Mouse (Mus musculus): Measurements from ENCODE around the gene Mmp19.

Gene Mmp19

DNA sequence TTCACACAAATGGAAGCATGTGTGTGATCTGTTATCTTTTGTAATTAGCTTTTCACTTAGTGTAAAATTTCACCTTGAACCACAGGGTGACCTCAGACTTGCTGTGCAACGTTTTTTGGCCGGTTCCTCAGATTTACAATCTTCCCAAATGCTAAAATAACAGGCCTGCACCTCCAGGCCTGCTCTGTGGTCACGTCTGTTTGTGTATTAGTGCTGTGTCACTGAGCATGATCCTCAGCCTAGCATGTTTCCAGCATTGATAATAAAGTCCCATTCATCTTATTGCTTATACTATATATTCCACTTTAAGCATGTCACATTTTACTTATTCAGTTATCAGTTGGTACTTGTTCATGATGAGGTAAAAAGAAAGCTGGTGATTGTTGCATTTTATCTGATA lies 59.6 kb downstream of the Mmp19 start:
- no peak for DNase-seq (ENCODE audit: low read depth, low spot score)
